Mouse (Mus musculus) NIH3T3 (cell line): Measurements from ENCODE around the gene Stk24.
A peak's percentile ranks its signal among the peaks of the same experiment; 100 is the strongest.

Source experiments
- DNase-seq: peaks from one replicate; pipeline ENCODE4 v3.0.0-alpha.2; 2012; ENCODE audit warnings: low read depth

Stk24 gene

DNA sequence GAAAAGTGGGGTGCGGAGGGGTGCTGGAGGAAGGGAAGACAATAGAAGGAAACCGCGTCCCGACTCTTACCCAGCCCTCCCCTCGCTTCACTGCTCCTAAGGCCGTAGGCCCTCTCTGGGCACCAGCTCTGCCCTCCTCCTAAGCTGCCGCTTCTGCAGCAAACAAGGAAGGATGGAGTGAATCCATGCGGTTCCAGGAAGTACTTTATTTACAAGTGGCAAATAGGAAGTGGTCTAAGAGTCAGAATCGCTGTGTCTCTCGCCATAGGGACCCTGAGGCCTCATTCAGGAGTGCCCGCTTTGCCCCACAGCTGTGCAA, at the start of gene Stk24:
Stk24 (minus strand) TSS at position 185 of the 319 bp plus-strand sequence.
- no peak for DNase-seq

DNA sequence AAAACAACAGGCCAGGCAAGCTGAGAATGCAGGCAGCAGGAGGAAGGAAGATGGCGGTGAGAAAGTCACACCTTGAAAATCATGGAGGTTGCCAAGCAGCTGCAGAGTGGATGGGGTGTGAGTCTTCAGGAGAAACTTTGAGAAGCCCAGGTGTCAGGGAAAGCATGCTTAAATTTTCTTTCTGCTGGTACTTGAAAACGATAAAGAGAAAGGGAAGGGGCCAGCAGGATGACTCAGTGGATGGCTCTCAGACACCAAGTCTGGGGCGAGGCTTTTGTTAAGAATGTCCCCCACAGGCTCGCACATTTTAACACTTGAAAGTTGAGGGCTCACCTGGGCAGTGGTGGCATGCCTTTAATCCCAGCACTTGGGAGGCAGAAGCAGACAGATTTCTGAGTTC, 48.3 kb upstream of the Stk24 start:
- DNase-seq, result no peak

DNA sequence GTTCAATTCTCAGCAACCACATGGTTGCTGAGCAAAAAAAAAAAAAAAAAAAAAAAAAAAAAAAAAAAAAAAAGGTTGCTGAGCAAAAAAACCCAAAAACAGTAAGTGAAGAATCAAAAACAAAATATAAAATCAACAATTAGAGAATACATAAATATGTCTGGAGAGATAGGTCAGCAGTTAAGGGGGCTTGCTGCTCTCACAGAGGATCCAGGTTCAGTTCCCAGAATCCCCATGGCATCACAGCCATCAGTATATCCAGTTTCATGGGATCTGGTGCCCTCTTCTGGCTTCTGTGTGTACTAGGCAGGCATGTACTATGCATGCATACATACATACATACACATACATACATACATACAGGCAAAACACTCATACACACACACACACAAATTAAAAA, 46.9 kb upstream of the Stk24 start:
- DNase-seq, result no peak

DNA sequence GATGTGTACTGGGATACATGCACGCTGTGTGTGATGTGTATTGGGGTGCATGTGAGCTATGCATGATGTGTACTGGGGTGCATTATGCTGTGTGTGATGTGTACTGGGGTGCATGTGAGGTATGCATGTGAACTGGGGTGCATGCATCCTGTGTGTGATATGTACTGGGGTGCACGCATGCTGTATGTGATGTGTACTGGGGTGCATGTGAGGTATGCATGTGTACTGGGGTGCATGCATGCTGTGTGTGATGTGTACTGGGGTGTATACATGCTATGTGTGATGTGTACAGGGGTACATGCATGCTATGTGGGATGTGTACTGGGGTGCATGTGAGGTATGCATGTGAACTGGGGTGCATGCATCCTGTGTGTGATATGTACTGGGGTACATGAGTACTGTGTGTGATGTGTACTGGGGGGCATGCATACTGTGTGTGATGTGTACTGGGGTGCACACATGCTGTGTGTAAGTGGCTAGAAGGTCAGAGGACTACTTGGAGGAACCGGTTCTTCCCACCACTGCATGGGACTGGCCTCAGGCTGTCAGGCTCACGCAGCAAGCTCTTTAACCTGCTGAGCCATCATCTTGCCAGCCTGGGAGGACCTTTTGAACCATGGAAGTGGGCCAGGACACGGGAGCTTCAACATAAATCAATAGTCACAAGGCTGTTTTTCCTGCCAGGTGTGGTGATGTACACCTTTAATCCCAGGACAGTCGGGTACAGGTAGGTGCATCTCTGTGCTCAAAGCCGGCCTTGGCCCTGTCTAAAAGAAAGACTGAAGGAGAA, 45.4 kb upstream of the Stk24 start:
- DNase-seq, result no peak

DNA sequence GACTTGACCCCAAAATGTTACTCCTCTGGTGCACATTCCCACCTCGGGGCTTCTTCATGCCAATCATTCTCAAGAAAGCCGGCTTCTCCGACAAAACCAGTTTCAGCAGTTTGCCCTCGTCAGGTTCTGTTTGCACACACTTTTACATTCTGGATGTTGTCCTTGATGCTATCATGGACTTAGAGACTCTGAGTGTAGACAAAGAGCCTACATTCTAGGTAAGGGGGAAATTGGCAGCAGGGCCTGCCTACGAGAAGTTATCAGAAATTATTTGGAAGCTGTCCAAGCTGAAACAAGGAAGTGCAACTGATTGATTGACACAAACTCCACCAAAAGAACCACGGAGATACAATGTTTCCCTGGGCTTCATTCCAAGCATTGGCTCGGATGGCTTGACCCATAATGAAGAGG, 43.5 kb upstream of the Stk24 start:
- no peak for DNase-seq

DNA sequence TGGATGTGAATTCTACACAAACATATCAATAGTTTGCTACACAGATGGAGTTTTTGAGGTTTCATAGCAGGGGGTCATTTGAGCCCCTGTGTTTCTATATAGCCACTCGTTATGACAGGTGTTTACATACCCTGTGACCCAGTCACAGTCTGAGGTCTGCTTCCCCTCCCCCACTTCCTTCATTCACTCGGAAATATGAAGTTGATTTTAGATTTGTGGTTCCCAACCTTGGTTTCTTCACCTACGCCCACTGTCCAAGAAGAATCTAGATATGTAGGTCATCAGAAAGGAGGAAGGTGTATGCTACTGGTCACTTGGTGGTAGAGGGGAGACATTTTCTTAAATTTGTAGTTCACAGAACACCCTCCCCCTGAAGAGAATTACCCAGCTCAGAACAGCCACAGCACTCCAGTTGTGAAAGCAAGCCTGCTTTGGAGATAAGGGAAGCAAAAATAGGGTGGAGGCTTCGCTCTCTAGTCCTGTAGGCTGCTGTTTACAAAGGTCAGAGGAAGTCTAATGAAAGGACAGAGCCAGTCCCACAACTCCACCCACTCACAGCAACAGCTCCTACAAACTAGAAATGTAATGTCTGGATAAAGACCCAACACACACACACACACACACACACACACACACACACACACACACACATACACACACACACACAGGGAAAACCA, 43.0 kb upstream of the Stk24 start:
- DNase-seq, result no peak

DNA sequence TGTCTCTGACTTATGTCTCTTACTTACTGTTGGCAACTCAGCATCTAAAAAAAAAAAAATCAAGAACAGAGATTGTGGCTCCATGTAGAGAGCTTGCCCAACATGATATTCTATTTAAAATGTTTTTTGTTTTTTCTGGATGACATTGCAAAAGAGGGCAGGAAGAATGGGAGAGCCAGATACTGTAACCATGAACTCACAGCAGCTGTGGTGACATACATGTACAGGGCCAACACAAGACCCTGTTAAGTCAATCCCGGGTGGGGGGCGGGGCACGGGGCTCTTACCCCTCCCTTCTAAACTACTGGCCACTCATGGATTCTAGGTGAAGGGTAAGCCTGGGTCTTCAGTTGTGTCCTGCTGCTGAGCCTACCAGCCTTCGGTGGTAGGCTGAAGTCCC, 42.2 kb upstream of the Stk24 start:
- DNase-seq, result no peak

DNA sequence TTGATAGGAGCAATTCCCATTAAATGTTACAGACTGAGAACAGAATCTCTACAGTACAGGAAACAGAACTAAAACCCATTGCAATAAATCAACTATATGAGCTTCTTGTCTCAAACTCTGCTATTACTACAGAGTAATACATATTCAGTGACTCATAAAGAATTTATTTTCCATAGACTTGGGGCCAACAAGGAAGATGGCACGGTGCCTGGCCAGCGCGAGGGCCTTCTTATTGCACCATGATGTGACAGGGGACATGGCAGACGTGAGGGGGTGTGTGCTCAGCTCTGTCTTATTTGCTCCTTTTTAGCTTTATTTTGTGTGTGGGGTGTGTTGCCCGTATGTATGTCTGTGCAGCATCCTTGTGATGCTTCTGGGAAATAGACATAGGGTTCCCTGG, 37.8 kb upstream of the Stk24 start:
- DNase-seq, result peak; percentile 93

DNA sequence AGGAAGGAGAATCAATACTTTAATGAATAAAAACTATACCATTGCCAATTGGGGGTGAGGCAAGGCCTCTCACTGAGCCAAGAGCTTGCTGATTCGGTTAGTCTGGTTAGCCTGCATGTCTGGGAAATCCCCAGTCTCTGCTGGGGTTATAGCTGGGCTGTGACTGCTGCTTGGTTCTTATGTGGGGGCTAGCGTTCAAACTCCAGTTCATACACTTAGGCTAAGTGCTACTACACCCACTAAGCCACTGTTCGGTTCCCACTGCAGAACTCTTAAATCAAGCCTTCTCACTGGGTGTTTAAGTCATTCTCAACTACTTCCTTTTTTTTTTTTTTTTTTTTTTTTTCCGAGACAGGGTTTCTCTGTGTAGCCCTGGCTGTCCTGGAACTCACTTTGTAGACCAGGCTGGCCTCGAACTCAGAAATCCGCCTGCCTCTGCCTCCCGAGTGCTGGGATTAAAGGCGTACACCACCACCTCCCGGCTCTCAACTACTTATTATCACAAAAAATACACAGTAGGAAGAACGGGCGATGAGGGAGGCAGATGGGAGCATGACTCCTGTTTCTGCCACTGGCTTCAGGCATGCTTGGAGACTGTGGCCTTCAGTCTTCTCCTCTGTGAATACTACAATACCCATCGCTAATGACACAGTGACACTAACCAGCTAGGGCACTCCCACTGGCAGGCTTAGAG, 37.0 kb upstream of the Stk24 start:
- DNase-seq, result peak; percentile 58

DNA sequence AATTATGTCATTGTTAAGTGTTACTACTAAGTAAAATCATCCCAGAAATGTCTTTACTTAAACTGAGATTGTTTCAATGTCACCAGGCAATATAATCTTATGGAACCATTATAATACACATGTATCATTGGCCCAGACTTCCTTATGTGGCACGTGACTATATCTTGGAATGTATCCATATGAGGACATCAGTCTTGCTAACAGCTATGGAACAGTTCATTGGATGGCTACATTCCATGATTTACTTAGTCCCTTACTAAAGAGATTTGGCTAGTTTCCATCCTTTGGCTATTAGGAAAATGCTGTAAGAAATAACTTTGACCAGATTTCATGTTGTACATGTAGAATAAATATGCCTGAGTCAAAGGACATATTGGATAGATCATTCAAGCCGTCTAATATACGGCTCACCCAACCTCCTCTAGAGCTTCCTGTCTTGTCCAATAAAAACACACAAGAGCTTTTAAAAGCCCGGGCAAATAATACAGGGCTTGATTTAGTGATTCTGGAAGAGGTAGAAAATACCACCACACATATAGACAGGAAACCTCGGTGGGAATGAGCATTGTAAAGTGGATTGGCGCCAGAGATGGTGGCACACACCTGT, 34.9 kb upstream of the Stk24 start:
- DNase-seq, result peak; percentile 29

DNA sequence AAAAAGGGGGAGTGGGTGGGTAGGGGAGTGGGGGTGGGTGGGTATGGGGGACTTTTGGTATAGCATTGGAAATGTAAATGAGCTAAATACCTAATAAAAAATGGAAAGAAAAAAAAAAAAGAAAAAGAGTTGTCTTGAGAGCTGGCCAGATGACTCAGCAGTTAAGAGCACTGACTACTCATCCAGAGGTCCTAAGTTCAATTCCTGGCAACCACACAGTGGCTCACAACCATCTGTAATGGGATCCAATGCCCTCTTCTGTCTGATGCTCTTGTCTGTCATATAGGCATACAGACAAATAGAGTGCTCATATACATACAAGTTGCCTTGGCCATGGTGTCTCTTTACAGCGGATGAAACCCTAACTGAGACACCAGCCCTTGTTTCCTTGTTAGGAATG, 33.9 kb upstream of the Stk24 start:
- peak; percentile 83 for DNase-seq

DNA sequence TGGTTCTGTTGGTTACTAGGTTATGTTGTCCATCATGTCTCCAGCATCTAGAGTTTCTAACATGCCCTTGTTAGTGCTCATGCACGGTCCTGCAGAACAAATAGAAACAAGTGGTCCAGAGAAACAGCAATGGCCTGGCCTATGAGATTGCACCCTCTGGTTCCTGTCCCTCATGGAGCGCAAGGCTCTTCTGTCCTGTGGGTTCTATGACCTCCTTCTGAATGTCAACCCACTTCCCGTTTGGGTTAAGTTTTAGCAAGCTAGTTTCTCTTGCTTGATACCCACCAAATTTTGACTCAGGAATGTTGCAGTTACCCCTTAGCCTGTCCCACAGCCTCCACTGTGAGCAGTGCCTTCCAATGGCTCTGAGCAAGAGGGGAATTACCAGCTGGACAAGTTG, 29.1 kb upstream of the Stk24 start:
- DNase-seq, result no peak

DNA sequence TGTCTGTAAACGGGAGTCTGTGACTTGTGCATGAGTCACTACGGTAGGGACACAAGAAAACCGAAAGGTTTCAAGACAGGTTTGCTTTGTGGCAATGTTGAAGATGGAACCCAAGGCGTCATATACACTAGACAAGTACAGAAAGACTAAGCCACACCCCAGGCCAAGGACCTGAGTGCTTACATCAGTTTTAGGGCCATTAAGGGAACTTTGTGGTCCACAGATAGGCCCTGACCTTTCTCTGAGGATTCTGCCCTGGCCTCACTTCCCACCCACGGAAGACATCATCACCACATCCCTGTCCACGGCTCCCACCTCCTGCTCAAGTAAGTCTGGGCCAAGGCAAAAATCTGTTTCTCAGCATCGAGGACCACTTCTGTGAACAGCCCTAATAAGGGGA, 27.1 kb upstream of the Stk24 start:
- no peak for DNase-seq

DNA sequence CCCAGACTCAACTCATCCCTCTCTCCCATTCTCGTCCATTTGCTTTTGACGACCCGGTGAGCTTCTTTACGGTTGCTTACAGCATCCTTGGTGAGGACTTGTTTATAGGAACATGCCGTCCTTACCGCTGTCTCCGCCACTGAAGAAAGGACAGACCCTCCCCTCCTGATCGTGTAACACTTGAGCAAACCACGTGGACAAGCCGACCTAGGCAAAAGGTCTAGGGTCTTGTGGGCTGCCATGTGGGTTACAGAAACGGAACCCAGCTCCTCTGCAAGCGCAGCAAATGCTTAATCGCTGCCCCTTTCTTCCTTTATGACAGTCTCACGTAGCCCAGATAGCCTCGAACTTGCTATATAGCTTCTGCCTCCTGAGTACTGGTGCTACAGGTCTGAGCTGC, 25.7 kb upstream of the Stk24 start:
- no peak for DNase-seq

DNA sequence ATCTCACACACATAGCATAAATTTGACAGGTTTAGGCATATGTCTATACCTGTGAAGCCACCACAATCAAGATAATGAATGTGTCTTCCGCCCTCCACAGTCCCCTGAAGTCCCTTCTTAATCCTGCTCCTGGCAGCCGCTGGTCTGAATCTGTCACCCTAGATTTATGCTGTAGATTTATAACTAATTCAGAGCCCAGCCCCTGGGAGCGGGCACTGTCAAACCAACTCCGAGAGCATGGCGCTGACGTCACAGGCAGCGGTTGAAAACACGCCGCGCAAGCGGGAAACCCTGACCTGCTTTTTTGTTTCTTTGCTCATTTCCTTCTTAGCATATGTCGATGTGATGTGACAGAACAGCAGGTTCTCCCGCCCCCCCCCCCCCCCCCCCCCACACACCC, 25.3 kb upstream of the Stk24 start:
- no peak for DNase-seq

DNA sequence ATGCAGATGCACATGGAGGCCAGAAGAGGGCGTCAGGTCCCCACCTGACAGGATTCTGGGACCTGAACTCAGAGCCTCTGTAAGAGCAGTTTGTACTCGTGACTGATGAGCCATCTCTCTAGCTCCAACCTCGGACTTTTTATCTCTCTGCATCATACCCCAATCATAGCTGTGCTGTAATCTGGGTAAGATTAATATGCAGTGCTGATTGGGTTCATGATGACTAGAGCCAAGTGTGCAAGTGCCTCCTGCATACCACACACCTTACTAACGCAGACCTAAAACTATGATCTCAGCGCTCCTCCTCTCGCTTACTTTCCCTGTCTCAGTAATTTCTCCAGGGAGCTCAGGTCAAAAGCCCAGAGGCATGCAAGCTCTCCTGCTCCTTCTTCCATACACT, 19.9 kb upstream of the Stk24 start:
- peak; percentile 71 for DNase-seq

DNA sequence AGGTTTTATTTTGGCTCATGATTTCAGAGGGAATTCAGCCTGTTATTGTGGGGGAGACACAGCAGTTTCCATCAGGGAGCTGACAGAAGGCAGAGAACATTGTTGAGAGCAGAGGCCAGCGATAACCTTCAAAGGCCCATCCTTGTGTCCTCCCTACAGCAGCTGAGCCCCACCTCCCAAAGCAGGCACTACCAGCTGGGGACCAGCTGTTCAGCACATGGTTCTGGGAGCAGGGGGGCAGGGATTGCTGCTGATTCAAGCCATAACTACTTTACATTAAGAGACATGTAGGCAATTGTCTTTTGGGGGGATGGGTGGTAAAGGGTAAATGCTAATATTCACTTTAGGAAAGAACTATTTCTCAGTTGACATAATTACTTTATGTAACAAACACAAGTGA, 17.7 kb upstream of the Stk24 start:
- no peak for DNase-seq

DNA sequence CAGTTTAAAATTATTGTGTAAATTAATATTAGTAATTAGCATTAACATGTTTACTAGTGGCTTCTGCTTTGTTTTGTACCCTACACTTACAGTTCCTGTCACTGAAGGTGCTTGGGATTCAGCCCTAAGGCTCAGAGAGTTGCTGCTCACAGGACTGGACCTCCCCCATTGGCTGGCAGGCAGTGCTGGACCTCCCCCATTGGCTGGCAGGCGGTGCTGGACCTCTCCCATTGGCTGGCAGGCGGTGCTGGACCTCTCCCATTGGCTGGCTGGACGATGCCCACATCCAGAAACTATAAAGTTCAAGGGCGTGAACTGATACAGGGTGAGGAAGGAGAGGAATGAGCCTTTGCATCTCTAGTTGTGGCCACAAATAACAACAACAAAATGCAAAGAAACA, 15.3 kb upstream of the Stk24 start:
- no peak for DNase-seq

DNA sequence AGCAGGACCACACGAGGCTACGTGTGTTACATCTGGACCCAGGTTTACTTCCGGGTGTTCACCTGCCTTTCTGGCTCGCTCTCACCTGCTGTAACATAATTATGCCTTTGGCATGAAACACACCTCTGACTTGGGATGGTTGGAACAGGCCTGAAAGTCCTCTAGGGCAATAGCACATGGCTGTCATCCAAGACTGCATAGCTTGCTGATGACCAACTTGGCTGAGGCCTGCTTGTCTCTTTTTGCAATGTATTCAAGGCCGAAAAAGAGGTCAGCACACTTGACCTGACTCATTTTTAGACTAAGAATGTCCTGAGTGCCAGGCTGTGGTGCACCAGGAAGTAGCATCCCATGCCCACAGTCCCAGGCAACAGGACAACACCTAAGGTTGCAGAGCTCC, 12.1 kb upstream of the Stk24 start:
- peak; percentile 90 for DNase-seq

DNA sequence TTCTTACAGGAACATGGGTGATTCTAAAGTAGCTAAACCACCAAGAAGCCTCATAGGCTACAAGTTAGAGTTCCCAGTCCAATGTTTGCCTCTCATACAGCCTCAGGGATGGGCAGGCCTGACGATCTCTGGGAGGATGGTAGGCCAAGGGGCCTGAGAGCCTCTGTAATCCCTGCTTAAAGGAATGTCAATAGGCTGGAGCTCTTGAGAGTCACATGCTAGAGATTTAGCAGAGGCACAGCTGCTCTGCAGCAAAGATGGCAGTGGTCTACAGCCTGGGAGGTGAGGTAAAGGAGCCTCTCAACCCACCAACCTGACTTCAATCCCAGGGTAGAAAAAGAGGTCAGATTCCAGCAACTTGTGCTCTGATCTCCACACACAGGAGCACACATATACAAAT, 7.9 kb upstream of the Stk24 start:
- DNase-seq, result no peak

DNA sequence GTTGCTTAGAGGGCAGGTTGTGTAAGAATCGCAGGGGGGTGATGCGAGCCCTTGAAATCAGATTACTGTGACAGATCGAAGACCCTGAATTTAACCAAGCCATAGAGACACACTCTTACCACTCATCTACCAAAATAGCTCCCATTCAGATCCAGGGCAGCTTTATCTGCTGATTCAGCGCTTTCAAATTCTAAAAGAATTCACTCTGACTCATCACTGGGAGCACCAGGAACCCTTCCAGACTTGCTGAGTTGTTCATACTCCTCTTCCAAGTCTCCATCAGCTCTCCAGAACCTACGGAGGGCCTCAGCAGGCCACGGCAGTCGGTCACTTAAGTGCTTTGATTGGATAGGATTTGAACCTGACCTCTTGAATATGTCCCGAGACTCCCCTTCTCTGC, 5.6 kb upstream of the Stk24 start:
- peak; percentile 87 for DNase-seq

DNA sequence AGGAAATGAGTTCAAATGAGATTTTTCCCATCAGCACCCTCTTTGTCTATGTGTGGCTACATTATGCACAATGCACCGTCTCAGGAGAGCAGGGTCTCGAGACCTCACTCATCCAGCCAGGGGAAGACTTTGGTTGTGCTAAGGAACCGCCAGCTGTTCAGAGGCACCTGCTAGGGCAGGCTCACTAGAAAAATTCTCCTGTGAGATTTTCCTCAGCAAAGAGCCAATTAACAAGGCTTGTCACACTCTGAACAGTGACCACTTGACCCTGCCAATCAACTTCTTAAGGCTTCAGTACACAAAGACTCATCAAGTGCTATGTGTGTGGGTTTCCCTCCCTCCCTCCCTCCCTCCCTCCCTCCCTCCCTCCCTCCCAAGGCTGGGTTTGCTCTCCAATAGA, 4.0 kb upstream of the Stk24 start:
- DNase-seq, result no peak
